Mouse (Mus musculus): ENCODE measurements at regions not wholly inside any gene's neighbourhood (a gene's known extent, or its start where the extent isn't known, plus 50 kb on each side); places are given as distances from the start of the nearest gene placed in this dataset.

DNA sequence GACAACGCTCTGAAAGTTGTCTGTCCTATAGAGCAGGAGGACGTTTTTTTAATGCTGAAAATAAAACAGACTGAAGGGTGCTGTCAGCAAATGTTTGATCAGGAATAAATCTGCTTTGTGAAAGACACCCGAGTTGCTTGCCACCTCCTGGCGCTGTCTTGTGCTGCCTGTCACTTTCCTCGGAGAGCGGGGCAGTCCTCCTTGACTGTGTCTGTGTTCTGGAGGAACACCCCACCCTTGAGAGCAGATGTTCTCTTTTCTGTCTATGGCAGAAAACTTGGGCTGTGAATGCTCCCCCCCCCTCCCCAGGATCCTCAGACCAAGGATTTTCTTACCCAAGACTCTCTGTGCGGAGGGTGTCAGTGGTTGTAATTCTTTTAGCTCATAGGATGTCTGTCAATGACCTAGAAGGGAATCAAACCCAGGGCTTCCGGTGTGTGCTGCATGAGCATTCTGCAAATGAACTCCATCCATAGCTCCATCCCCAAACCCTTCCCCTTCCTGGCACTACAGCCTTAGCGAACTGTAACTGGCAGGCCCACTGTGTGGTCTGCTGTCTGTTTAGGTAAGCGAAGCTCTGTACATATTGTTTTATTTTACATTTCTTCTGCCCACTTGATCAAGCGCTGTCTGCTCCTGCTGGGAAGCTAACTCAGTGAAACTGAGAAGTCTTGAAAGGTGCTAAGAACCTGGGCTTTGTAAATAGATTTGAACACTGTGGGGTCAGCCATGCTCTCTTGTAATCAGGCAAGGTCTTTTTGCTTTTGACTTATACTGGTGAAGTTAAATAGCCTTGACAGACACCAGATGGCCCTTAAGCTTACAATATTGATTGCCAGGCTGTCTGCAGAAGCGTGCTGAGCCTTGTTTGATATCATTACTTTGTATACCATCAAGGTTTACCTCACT lies 53.0 kb upstream of the Bach1 start:
- DNase-seq (ENCODE audit: low read depth, low spot score): peak; percentile 23

DNA sequence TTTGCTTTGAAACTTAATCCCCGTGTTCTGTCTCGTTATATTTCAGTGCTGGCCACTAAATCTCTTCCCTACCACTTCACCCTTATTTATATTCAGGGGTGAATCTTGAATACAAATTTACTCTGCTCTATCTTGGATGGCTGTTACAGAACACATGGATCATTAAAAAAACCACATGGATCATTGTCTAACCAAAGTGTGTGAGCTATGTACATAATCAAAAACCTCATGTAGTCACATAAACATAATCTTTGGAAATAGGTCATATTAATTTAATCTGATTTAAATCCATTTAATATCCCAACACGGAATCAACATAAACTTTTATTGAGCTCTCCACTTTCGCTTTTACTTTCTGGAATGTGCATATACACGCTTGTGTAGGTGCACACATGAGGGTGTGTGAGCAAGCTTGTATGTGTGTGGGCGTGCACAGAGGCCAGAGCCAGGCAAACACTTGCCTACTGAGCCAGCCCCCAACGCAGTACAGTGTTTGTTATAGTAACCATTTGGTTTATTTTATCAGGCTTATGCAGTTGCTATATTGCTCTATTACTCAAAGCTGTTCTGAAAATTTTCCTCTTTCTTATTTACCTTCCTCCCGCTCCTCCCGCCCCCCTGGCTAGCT lies 52.2 kb upstream of the Bach1 start:
- DNase-seq (ENCODE audit: low read depth, low spot score): no peak
